Mouse (Mus musculus) adipocyte (in vitro differentiated cells): ENCODE measurements at regions not wholly inside any gene's neighbourhood (a gene's known extent, or its start where the extent isn't known, plus 50 kb on each side); places are given as distances from the start of the nearest gene placed in this dataset.
"Not testable (repeated sequence)": the region's sequence is repeated elsewhere in the genome, so short reads cannot be mapped to it uniquely, and the experiment has no call there.

Source experiments
- DNase-seq: peaks from one replicate; pipeline ENCODE4 v3.0.0-alpha.2; 2016; ENCODE audit warnings: low spot score

DNA sequence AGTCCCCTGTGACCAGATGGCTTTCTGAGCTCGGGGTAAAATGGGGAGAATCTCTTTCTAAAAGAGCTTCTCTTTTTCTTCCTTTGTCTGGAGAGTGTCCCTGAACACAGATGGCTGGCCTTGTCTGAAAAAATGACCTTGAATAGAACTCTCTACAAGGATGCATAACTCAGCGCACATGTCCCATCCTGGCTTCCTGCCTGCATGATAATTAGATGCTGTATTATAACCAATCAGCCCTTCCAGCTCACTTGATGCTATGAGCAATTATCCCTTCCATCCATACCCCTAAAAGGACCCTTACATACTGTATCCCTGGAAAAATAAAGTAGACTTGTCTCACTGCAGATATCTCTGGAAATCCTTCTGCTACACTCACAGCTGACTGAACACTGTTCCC is 199.7 kb upstream of the Slc7a11 start:
- no peak for DNase-seq

GRCm38 (mm10) chr3:50639907-50640323 is 196.5 kb upstream of the Slc7a11 start:
- no peak for DNase-seq

DNA sequence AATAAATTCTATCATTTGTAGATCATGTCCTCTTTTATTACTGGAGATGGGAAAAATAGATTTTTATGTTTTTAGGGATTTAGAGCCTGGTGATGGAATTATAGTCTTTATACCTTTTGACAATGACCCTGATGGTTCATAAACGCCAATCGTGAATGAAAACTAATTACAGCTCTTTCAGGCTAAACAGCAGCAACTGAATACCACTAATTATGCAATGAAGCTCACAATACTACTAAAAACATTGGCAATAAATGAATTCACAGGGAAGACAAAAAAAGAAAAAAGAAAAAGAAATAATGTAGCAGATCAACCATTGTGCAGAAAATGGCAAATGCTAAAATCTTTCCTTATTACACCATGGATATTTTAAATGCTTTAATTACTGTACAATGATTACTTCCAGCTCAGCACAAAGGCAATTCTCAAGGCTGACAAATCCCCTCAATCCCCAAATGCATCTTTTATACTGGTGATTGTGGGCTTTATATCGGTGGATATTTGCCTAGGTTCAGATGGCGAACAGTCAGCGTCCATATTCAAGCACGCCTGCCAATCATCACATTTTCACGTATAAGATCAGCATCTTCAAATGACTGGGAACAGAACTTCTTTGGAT is 191.2 kb upstream of the Slc7a11 start:
- DNase-seq: no peak

GRCm38 (mm10) chr3:50631286-50631685 is 187.9 kb upstream of the Slc7a11 start:
- no peak for DNase-seq

GRCm38 (mm10) chr3:50628092-50628696 is 184.8 kb upstream of the Slc7a11 start:
- no peak for DNase-seq

GRCm38 (mm10) chr3:50621176-50621575 is 177.8 kb upstream of the Slc7a11 start:
- not testable (repeated sequence) for DNase-seq

DNA sequence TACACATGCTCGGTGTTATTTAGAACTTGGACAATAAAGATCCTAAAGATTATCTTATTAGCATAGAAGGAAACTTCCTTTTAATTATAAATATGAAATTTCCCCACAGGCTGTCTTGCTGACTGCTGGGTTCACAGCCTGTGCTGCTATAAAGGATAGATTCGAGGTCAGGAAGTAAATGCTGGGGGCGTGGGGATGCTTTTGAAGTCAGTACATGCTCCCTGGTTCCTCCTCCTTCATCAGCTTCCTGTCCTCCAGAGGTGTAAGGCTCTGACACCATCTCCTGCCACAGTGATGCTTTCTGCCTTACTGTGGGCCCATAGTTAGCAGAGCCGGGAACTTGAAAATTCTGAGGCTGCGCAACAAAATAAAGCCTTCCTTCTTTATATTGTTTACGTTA is 175.6 kb upstream of the Slc7a11 start:
- DNase-seq: no peak

- DNase-seq: no peak
These were observed 172.2 kb upstream of the Slc7a11 start for GRCm38 (mm10) chr3:50615384-50616285.

DNA sequence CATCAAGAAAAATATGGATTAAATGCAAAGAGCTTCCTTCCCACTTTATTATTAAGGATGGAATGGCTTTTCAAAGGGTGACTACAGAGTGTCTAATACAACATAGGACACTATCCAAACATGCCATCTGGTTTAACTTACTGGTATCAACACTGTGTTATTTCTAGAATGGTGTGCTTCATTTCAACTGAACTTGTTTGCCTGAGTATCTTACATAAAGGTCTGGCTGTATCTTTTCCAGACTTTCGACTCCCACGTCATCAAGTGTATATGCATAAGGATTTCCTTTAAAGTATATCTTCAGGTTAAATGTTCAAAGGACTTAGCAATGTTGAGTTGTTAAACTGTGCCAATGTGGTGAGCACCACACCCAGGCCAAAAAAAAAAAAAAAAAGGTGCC is 169.6 kb upstream of the Slc7a11 start:
- DNase-seq: no peak

DNA sequence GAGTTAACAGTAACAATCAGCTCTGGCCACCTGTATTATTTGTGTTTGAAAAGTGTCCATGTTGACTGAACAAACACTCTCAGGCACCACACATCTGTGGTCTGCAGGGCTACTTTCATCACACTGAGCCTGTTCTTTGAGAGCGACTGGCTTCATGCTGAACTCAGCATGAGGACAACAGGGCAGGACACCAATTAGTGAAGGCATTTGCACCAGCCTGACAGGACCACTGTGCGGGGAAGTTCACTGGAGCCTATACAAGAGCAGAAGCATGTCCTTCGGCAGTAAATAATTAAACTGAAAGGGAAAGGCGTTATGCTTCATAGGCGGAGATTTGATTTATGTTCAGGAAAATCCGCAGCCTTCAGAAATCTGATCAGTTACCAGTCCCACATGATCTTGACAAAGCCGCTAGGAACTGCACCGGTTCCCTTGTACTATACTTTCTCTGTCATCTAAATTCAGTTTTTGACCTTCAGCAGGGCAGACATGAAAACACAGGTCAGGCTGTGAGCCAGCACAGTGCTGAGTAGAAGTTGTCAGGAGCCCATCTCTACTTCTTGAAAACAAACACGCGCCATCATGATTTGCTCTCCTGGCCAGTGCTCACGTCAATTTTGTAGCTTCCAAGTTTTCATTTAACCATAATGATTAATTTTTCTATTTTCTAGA is 166.1 kb upstream of the Slc7a11 start:
- DNase-seq: no peak

DNA sequence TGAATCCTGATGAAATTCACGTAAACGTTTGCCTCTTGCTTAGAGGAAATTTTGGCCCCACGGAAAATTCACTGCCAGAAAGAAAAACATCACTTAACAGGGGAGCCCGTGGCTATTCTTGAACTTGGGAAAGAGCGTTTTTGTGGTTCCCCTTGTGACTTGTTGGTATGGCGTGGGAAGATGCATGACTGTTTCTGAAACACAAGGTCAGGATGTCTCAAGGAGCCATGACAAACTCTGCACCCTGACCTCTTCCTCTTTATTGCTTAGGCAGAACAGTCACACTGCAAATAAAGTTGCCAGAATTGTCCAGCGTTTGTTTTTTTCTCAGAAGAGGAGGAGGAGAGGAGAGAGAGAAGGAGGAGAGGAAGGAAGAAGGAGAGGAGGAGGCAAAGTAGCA is 164.3 kb upstream of the Slc7a11 start:
- no peak for DNase-seq

DNA sequence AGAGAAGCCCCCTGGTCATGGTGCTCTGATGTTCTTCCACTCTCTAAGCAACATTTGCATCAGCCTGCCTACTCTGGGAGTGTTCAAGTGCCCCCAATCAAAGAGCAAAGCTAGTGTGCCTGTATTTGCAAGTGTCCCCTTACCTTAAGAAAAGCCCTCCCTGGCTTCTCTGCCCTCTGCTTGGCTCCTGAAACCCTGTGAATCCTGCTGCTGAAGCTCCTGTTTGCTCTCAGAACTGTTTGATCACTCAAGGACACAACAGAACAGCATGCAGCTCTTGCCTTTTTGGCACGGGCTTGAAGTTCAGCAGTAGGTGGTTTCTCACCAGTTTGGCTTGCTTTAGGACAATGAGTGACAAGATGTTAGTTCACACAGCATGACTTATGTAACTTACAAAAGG is 163.6 kb upstream of the Slc7a11 start:
- DNase-seq: no peak

DNA sequence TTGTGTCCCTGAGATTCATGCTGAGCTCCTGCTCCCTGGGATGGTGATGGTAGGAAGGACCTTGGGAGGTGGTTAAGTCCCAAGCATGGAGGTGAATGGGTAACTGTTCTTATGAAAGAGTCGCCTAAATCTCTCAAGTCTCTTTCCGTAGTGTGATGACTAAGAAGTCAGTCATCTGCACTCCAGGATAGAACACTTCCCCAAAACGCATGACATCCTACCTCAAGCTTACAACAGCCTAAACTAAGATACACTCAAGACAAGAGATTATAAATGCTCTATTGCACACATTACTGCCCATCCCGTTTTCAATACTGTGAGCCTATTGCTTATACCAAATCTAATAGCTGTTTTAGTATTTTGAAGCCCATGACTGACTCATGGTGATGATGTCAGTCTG is 162.3 kb upstream of the Slc7a11 start:
- no peak for DNase-seq

GRCm38 (mm10) chr3:50603182-50603581 is 159.8 kb upstream of the Slc7a11 start:
- no peak for DNase-seq

GRCm38 (mm10) chr3:50595732-50596131 is 152.3 kb upstream of the Slc7a11 start:
- DNase-seq: no peak

DNA sequence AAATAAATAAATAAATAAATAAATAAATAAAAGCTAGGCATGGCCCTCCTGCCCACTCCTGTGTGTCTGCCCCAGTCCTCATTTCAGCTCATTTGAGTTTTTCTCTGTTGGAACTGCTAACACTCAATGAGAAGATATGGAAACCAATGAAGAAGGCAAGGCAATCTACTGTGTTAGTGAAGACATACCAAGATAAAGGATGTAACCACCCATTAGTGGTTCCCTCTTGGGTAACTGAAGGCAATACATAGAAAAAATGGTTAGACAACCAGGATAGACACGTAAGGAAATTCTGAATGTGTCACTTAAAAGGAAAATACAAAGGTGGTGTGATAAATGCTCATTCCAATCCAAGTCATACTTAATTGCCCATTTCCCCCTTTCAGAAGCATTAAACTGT is 140.9 kb upstream of the Slc7a11 start:
- no peak for DNase-seq

GRCm38 (mm10) chr3:50583475-50583874 is 140.1 kb upstream of the Slc7a11 start:
- no peak for DNase-seq

DNA sequence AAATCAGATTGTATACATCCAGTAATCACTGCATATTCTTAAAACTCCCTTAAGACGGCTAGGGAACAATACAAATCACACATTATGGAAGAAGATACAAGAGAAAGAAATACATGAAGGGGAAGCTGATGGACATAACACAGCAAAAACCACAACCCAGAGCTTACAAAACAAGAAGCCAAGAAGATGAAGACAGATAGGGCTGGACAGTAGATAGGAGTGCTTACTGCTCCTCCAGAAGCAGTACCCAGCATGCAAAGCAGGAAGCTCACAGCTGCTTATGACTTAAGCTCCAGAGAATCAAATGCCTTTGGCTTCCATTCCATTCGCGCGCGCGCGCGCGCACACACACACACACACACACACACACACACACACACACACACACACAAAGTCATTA is 131.0 kb upstream of the Slc7a11 start:
- no peak for DNase-seq

DNA sequence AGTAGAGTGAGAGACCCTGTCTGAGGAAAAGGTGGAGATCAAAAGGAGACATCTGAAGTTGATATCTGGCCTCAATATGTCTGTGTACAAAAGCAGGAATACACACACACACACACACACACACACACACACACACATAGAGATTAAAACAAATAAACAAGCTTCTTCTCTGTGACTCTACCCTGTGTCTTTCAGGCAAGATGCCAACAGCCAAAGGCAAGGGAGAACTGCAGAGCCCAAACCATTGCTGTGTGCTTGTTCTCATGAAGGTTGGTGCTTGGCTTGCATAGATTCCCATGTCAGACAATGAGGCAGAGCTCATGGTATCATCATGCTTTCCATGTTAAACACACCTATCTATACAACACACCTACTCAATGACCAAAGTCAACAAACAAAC is 126.6 kb upstream of the Slc7a11 start:
- DNase-seq: no peak

GRCm38 (mm10) chr3:50569565-50569964 is 126.2 kb upstream of the Slc7a11 start:
- DNase-seq: no peak

DNA sequence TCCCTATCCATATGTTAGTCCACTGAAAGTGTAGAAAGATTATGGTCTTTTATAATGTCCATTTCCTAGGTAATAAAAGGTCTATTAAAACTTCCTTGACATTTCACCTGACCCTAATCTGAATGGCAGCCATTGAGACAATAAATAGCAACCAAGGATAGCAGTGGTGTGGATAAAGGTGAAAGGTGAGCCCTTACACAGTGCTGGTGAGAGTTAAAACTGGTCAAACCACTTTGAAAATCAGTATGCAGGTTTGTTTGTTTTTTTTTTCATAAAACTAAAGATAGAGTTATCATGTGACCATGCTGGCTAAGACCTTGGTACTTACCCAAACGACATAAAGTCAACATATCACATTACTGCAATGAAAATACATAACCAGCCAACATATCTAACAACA is 110.7 kb upstream of the Slc7a11 start:
- no peak for DNase-seq

DNA sequence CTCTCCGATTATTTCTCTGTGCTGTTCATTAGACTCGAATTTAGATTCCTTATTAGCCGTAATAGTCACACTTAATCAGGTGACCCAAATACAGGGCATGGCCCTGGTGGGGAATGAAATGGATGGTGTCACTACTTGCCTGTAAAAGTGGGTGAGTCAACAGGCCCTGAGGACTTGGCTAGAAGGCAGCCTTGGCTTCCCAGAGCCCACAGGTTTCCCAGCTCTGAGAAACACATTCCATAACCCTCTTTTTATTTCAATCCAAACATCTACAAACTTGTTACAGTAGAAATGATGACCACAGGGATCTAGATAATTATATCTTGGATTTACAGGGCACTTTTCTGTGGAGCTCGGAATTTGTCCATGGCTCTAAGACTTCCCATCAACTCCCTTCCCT is 105.2 kb upstream of the Slc7a11 start:
- no peak for DNase-seq

GRCm38 (mm10) chr3:50530654-50531053 is 87.2 kb upstream of the Slc7a11 start:
- DNase-seq: no peak
